Mouse (Mus musculus) kidney, postnatal 0 days (tissue): ENCODE data around the gene Gba. TPM values are rescaled to one million over a fixed set of nuclear protein-coding genes. Genes with fewer than 3 reads are reported as not detected.
A peak's percentile ranks its signal among the peaks of the same experiment; 100 is the strongest.

Experiments
- ATAC-seq: fragments of 200-750 bp; cut with Nextera tagmentation; replicated peaks from 2 replicates; pipeline ENCODE4 v1.8.0; 2017; ENCODE audit warnings: low read depth, moderate number of reproducible peaks, moderate TSS enrichment, moderate library complexity; ENCODE audit not compliant: low FRiP score
- DNase-seq: peaks from one replicate; pipeline ENCODE4 v3.0.0-alpha.2; 2016; ENCODE audit warnings: low spot score
- H3K27ac ChIP-seq: fragments of 300-500 bp; sonication (generic); 2 replicates; pipeline ENCODE4 v1.5.1; 2014; ENCODE audit warnings: mild to moderate bottlenecking
- H3K27me3 ChIP-seq: fragments of 300-500 bp; sonication (generic); 2 replicates; pipeline ENCODE4 v1.6.1; 2014; ENCODE audit warnings: low read length, mixed read lengths; ENCODE audit not compliant: insufficient read depth
- H3K36me3 ChIP-seq: fragments of 300-500 bp; sonication (generic); 2 replicates; pipeline ENCODE4 v1.6.1; 2014; ENCODE audit warnings: low read length, mixed read lengths; ENCODE audit not compliant: insufficient read depth
- H3K4me1 ChIP-seq: fragments of 300-500 bp; sonication (generic); replicated peaks from 2 replicates; pipeline ENCODE4 v1.6.1; 2014; ENCODE audit warnings: antibody characterized with exemption, low read length, mixed read lengths; ENCODE audit not compliant: insufficient read depth
- H3K4me2 ChIP-seq: fragments of 300-500 bp; sonication (generic); 2 replicates; pipeline ENCODE4 v1.6.1; 2014; ENCODE audit warnings: mild to moderate bottlenecking, low read length, moderate library complexity, mixed read lengths
- H3K4me3 ChIP-seq: fragments of 300-500 bp; sonication (generic); replicated peaks from 2 replicates; pipeline ENCODE4 v1.5.1; 2014; ENCODE audit warnings: low read depth, low read length
- H3K9ac ChIP-seq: fragments of 300-500 bp; sonication (generic); 2 replicates; pipeline ENCODE4 v1.6.1; 2014; ENCODE audit warnings: low read depth, low read length
- H3K9me3 ChIP-seq: fragments of 300-500 bp; sonication (generic); replicated peaks from 2 replicates; pipeline ENCODE4 v1.6.1; 2016; ENCODE audit warnings: low read length, inconsistent platforms, mixed read lengths
- CTCF ChIP-seq: IDR thresholded peaks from 2 replicates; pipeline ENCODE4 v1.5.1; 2016; ENCODE audit warnings: antibody characterized with exemption, low read depth, mild to moderate bottlenecking, moderate library complexity
- WGBS: fragments of 180-500 bp; shearing (Covaris S2); extraction: QIAGEN DNeasy Blood & Tissue Kit; methylation state at CpG from one replicate; pipeline ENCODE4 v1.1.7; 2014; 5-methylcytosine and 5-hydroxymethylcytosine counted together
- polyA plus RNA-seq: library from polyadenylated mRNA; unstranded; fragments of >200 nt; fragmentation: Nextera tagmentation; extraction: Ambion mirVana; gene quantifications from 2 replicates; pipeline ENCODE4 v1.2.1, GENCODE M21; 2015

Gba gene
- polyA plus RNA-seq, 1 experiment from 2014 or later, result 53.6 TPM

- Histone ChIP-seq H3K4me2 (0 out of 2 replicates have a peak overlapping the region, but pooled peaks have one; percentile 28), H3K27ac (no peak overlapping the region)
- WGBS, result 61% methylated on average over 18 of the region's 18 CpGs
Observed at GRCm38 (mm10) chr3:89187690-89188477, 14.8 kb upstream of the Gba start.

GRCm38 (mm10) chr3:89188478-89188875 lies 14.3 kb upstream of the Gba start:
- no peaks in the 10 kb centered on the region for H3K36me3 ChIP-seq
- no peak for ATAC-seq
- H3K9ac ChIP-seq, result no peak overlapping the region
- 61% methylated on average over 12 of the region's 12 CpGs for WGBS
- H3K4me1 ChIP-seq, result peaks cover 18% of the 10 kb centered on the region; the same call in 1 of the 2 replicates
- H3K27me3 ChIP-seq, result no peaks in the 10 kb centered on the region
- no peak overlapping the region for H3K4me3 ChIP-seq
- H3K27ac ChIP-seq, result no peak overlapping the region
- no peak overlapping the region for H3K4me2 ChIP-seq
- no peak for DNase-seq
- H3K9me3 ChIP-seq, result no peaks in the 10 kb centered on the region
- no peak for TF ChIP-seq CTCF

More at GRCm38 (mm10) chr3:89187690-89188477, 14.8 kb upstream of the Gba start:
- Histone ChIP-seq H3K36me3 (no peaks in the 10 kb centered on the region), H3K4me3 (no peak overlapping the region), H3K4me1 (peaks cover 20% of the 10 kb centered on the region; the same call in 1 of the 2 replicates), H3K27me3 (no peaks in the 10 kb centered on the region), H3K9me3 (no peaks in the 10 kb centered on the region), H3K9ac (no peak overlapping the region)
- DNase-seq (no peak), ATAC-seq (no peak)
- no peak for TF ChIP-seq CTCF

DNA sequence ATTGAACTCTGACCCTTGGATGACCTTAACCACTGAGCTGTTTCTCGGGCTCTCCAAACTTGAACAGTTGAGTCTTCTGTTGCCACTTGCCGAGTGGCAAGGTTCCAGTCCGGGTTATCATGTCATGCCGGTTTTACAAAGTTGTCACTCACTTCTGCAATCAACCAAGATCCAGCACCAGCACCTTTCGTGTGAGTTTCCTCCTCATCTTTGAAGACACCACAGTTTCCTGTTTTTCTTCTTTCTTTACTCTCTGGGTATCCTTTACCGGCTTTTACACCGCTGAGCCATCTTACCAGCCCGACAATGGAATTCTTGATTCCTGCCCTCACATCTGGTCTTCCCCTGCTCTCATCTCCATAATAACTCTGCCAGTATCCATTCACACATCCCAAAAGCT lies 12.3 kb upstream of the Gba start:
- no peaks in the 10 kb centered on the region for H3K27me3 ChIP-seq
- H3K9ac ChIP-seq, result no peak overlapping the region
- no peak for TF ChIP-seq CTCF
- no peaks in the 10 kb centered on the region for H3K36me3 ChIP-seq
- no peak overlapping the region for H3K4me3 ChIP-seq
- no peak overlapping the region for H3K27ac ChIP-seq
- DNase-seq, result no peak
- H3K4me1 ChIP-seq, result peaks cover 11% of the 10 kb centered on the region
- H3K4me2 ChIP-seq, result no peak overlapping the region
- WGBS, result 82% methylated on average over 8 of the region's 8 CpGs
- ATAC-seq, result no peak
- no peaks in the 10 kb centered on the region for H3K9me3 ChIP-seq

GRCm38 (mm10) chr3:89193351-89193750 lies 9.4 kb upstream of the Gba start:
- no peak overlapping the region for H3K27ac ChIP-seq
- no peaks in the 10 kb centered on the region for H3K36me3 ChIP-seq
- peaks cover 8% of the 10 kb centered on the region for H3K4me1 ChIP-seq
- DNase-seq (no peak), ATAC-seq (no peak)
- no peaks in the 10 kb centered on the region for H3K27me3 ChIP-seq
- no peaks in the 10 kb centered on the region for H3K9me3 ChIP-seq
- H3K4me3 ChIP-seq, result no peak overlapping the region
- no peak overlapping the region for H3K4me2 ChIP-seq
- TF ChIP-seq CTCF, result peak; percentile 36; the same call in 1 of the 2 replicates
- no peak overlapping the region for H3K9ac ChIP-seq
- WGBS, result 75% methylated on average over 1 of the region's 1 CpGs

GRCm38 (mm10) chr3:89193853-89194252 lies 8.9 kb upstream of the Gba start:
- no peaks in the 10 kb centered on the region for H3K9me3 ChIP-seq
- DNase-seq (peak; percentile 62), ATAC-seq (no peak)
- WGBS, result 93% methylated on average over 2 of the region's 2 CpGs
- no peaks in the 10 kb centered on the region for H3K36me3 ChIP-seq
- H3K4me2 ChIP-seq, result no peak overlapping the region
- H3K4me3 ChIP-seq, result no peak overlapping the region
- no peaks in the 10 kb centered on the region for H3K27me3 ChIP-seq
- TF ChIP-seq CTCF, result peak; percentile 64
- no peak overlapping the region for H3K27ac ChIP-seq
- H3K9ac ChIP-seq, result no peak overlapping the region
- H3K4me1 ChIP-seq, result peaks cover 8% of the 10 kb centered on the region

GRCm38 (mm10) chr3:89195979-89196877 lies 6.5 kb upstream of the Gba start:
- peak; percentile 62; the same call in 1 of the 2 replicates for TF ChIP-seq CTCF
- Histone ChIP-seq H3K4me1 (peaks cover 8% of the 10 kb centered on the region), H3K4me3 (peak overlapping the region; percentile 35), H3K9ac (peak overlapping the region; percentile 57), H3K27ac (peak overlapping the region; percentile 91), H3K4me2 (peak overlapping the region; percentile 60), H3K9me3 (no peaks in the 10 kb centered on the region), H3K27me3 (no peaks in the 10 kb centered on the region), H3K36me3 (no peaks in the 10 kb centered on the region)
- DNase-seq (peak; percentile 98), ATAC-seq (peak; percentile 96)
- 6% methylated on average over 33 of the region's 33 CpGs for WGBS
